Mouse (Mus musculus): ENCODE data around the gene Rorc. TPM values are rescaled to one million over a fixed set of nuclear protein-coding genes. Genes with fewer than 3 reads are reported as not detected.

Gene Rorc
- polyA plus RNA-seq, 1 experiment from 2014 or later = 2.3 TPM

GRCm38 (mm10) chr3:94436420-94436819, 63.8 kb downstream of the Rorc start:
- no peak overlapping the region for H3K4me3 ChIP-seq
- H3K27ac ChIP-seq = no peak overlapping the region
- H3K9me3 ChIP-seq = no peaks in the 10 kb centered on the region
- H3K27me3 ChIP-seq = peaks cover 6% of the 10 kb centered on the region; the same call in 1 of the 2 replicates
- no peaks in the 10 kb centered on the region for H3K4me1 ChIP-seq
- ATAC-seq (ENCODE audit: insufficient number of reproducible peaks, low FRiP score, low TSS enrichment, low read depth) = no peak
- no peak overlapping the region for H3K4me2 ChIP-seq
- H3K9ac ChIP-seq = no peak overlapping the region
- WGBS = 77% methylated on average over 9 of the region's 9 CpGs
- H3K36me3 ChIP-seq = no peaks in the 10 kb centered on the region

GRCm38 (mm10) chr3:94441182-94441581, 68.6 kb downstream of the Rorc start:
- Histone ChIP-seq H3K36me3 (peaks cover 15% of the 10 kb centered on the region), H3K4me1 (peaks cover 12% of the 10 kb centered on the region), H3K9me3 (no peaks in the 10 kb centered on the region), H3K27ac (no peak overlapping the region), H3K9ac (no peak overlapping the region), H3K27me3 (peaks cover 6% of the 10 kb centered on the region; the same call in 1 of the 2 replicates), H3K4me2 (no peak overlapping the region), H3K4me3 (no peak overlapping the region)
- ATAC-seq (ENCODE audit: insufficient number of reproducible peaks, low FRiP score, low TSS enrichment, low read depth) = no peak
- 43% methylated on average over 3 of the region's 3 CpGs for WGBS

- peaks cover 12% of the 10 kb centered on the region for H3K4me1 ChIP-seq
- peaks cover 6% of the 10 kb centered on the region; the same call in 1 of the 2 replicates for H3K27me3 ChIP-seq
- ATAC-seq (ENCODE audit: insufficient number of reproducible peaks, low FRiP score, low TSS enrichment, low read depth) = peak; percentile 94
- under 1% methylated on average over 39 of the region's 39 CpGs for WGBS
- H3K4me3 ChIP-seq = peak within 1 kb of the TSS; percentile 96
- H3K9me3 ChIP-seq = no peaks in the 10 kb centered on the region
- peak within 1 kb of the TSS; percentile 91 for H3K9ac ChIP-seq
- H3K4me2 ChIP-seq = peak within 1 kb of the TSS; percentile 80
- peak within 1 kb of the TSS; percentile 57; the same call in 1 of the 2 replicates for H3K27ac ChIP-seq
- H3K36me3 ChIP-seq = peaks cover 34% of the 10 kb centered on the region
Measured at GRCm38 (mm10) chr3:94442951-94443596, 70.5 kb downstream of the Rorc start, which contains the start of gene Mrpl9. TSS of gene Mrpl9 (plus strand) at chr3:94443318.

- Histone ChIP-seq H3K36me3 (peaks cover 38% of the 10 kb centered on the region), H3K9me3 (no peaks in the 10 kb centered on the region), H3K4me3 (peak within 1 kb of the TSS; percentile 96), H3K27ac (peak within 1 kb of the TSS; percentile 57; the same call in 1 of the 2 replicates), H3K27me3 (peaks cover 6% of the 10 kb centered on the region; the same call in 1 of the 2 replicates), H3K9ac (peak within 1 kb of the TSS; percentile 91), H3K4me1 (peaks cover 12% of the 10 kb centered on the region), H3K4me2 (peak within 1 kb of the TSS; percentile 80)
- WGBS = under 1% methylated on average over 24 of the region's 24 CpGs
- 0 out of 2 replicates have a peak, but pooled peaks have one; percentile 31 for ATAC-seq (ENCODE audit: insufficient number of reproducible peaks, low FRiP score, low TSS enrichment, low read depth)
Measured at GRCm38 (mm10) chr3:94443597-94443964, 71.0 kb downstream of the Rorc start, which contains the start of gene Oaz3. TSS of gene Oaz3 (minus strand) at chr3:94443915.

Other genes with a start within 250 kb of the Rorc start
- not detected in 2 replicates for gene Gm10696, start 194.6 kb upstream of the Rorc start, polyA plus RNA-seq (2015; fragmentation: Nextera tagmentation; extraction: Ambion mirVana)
- gene Gm5286, start 176.1 kb upstream of the Rorc start, polyA plus RNA-seq (2015; fragmentation: Nextera tagmentation; extraction: Ambion mirVana) = not detected in 2 replicates
- not detected in 2 replicates for gene Gm4778, start 108.8 kb upstream of the Rorc start, polyA plus RNA-seq (2015; fragmentation: Nextera tagmentation; extraction: Ambion mirVana)
- gene Them4, start 62.7 kb upstream of the Rorc start, polyA plus RNA-seq (2015; fragmentation: Nextera tagmentation; extraction: Ambion mirVana) = 10.6 and 10.8 TPM in 2 replicates
- gene Them5, start 30.7 kb upstream of the Rorc start, polyA plus RNA-seq (2015; fragmentation: Nextera tagmentation; extraction: Ambion mirVana) = 199 and 218 TPM in 2 replicates
- 1.8 and 2.4 TPM in 2 replicates for gene C2cd4d, start 10.4 kb upstream of the Rorc start, polyA plus RNA-seq (2015; fragmentation: Nextera tagmentation; extraction: Ambion mirVana)
- 0.09 and 0.14 TPM in 2 replicates for gene Lingo4, start 25.7 kb downstream of the Rorc start, polyA plus RNA-seq (2015; fragmentation: Nextera tagmentation; extraction: Ambion mirVana)
- gene Tdrkh, start 40.5 kb downstream of the Rorc start, polyA plus RNA-seq (2015; fragmentation: Nextera tagmentation; extraction: Ambion mirVana) = 6.7 and 8.0 TPM in 2 replicates
- gene Mrpl9, start 70.5 kb downstream of the Rorc start, polyA plus RNA-seq (2015; fragmentation: Nextera tagmentation; extraction: Ambion mirVana) = 63.2 and 64.0 TPM in 2 replicates
- 0.38 and 0.42 TPM in 2 replicates for gene Oaz3, start 71.1 kb downstream of the Rorc start, polyA plus RNA-seq (2015; fragmentation: Nextera tagmentation; extraction: Ambion mirVana)
- gene Celf3, start 105.5 kb downstream of the Rorc start, polyA plus RNA-seq (2015; fragmentation: Nextera tagmentation; extraction: Ambion mirVana) = 1.4 and 1.9 TPM in 2 replicates
- gene Riiad1, start 107.5 kb downstream of the Rorc start, polyA plus RNA-seq (2015; fragmentation: Nextera tagmentation; extraction: Ambion mirVana) = 2.1 and 4.0 TPM in 2 replicates
- gene Snx27, start 209.9 kb downstream of the Rorc start, polyA plus RNA-seq (2015; fragmentation: Nextera tagmentation; extraction: Ambion mirVana) = 43.4 and 45.7 TPM in 2 replicates

All from limb, embryonic 15.5 days (tissue).